Mouse (Mus musculus): ENCODE measurements around the gene Ifnb1. TPM values are rescaled to one million over a fixed set of nuclear protein-coding genes. Genes with fewer than 3 reads are reported as not detected.

Ifnb1 gene
- total RNA-seq, 1 experiment from 2014 or later: not detected

DNA sequence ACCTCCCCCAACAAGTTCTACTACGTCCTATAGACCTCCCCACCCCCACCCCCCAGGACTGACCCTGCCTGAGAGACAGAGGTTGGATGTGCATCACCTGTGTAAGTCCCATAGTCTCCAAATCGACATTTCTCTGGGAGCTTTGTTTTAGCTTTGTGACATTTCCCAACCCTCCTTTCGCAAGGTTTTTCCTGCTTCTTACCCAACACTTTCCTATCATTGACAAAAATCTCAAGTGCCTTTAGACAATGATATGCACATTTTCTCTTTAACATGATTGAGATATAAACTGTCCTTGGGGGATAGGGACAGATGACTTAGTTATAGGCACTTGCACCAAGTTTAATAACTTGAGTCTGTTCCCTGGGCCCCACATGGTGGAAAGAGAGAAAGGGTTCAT, 21.3 kb downstream of the Ifnb1 start:
- DNase-seq: no peak

DNA sequence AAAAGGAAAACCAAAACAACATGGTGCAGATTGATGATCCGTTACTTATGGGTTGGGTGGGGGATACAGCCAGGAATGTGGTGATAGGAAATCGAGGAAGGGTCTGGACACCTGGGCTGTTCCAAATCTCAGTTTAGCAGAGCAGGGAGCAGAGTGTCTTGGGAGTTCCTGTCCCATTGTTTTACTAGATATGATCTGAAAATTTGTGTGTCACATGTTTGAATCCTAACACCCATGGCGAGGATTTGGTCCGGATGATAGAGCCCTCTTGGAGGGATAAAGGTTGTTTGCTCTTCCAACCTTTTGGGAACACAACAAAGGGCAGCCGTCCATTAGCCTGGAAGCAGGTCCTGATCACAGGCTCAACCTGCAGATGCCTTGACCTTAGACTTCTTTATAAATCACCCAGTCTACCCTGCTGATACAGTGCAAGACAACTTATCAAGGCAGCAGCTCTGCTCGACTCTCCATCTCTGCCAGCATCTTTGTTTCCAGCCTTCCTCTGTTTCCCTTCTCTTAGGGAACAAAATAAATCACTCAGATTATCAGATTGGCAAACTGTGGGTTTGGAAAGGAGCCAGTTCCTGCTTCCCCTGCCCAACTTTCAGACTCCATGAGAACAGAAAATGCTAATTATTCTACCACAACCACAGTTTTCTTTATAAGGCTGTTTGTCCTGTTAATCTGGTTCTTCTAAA, 26.1 kb downstream of the Ifnb1 start:
- DNase-seq: no peak

DNA sequence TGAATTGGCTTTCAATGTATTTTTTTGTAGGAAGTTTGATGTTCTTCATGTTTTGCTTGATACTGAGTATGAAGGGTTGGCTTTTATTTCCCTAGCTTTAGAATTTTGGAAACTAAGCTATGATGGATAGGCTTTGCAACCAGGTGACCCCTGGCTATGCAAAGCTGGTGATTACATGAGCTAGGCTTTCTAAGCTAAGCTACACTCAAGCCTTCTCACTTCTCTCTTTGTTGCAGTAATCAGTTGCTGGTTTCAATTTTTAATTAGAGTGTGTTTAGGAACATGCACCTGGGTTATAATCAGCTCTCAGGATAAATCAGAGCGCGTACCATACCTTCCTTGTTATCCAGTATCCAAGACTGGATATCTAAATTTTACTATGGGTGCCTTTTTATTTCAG, 33.0 kb downstream of the Ifnb1 start:
- DNase-seq: no peak

DNA sequence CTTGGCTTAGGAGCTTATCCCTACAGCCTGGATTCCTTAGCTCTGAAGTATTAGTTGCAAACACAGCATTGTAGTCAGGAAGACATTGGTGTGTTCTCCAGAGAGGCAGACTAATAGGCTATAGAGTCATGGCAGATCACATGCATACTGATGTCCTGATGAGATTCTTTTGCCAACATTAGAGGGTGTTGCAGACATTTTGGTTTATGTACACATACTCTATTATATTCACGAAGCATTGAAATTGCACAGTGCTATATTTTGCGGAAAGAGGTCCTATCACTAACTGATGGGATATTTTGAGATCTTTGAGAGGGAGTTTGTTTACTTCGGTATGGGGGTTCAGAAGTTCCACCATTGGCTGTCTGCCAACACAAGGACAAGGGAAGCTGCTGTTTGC, 34.5 kb downstream of the Ifnb1 start:
- DNase-seq: no peak

DNA sequence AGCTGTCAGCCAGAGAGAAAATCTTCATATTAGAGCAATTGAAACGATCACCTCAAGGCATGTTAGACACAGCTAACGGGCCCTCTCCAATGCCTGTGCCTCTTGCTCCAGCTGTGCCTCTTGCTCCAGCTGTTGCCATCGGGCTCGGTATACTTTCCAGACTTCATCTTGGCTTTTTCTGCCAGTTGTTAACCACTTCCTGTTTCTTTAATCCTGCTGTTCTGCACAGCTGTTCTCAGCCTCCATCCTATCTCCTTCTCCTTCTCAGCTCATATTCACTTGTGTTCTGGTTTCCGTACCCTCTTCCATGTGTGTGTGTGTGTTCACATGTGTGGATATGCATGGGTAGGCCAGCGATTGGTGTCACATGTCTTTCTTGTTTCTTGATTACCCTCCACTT, 42.4 kb downstream of the Ifnb1 start:
- DNase-seq: no peak

DNA sequence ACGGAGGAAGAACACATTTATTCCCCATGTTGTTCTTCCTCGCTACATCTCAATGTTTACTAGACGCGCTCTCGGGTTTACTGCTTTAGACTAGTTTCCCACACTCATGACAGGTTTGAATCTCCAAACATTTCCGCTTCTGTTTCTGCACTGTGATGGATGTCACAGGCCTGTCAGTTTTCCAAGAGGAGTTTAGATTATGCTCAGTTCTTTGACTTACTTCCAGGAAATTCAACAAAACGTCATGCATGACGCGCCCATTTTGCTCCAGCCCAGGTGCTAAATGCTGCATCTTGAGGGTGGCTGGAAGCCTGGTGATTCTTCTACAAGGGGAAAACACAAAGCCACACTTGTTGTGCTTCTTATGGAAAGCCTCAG, 43.8 kb downstream of the Ifnb1 start:
- DNase-seq: no peak

DNA sequence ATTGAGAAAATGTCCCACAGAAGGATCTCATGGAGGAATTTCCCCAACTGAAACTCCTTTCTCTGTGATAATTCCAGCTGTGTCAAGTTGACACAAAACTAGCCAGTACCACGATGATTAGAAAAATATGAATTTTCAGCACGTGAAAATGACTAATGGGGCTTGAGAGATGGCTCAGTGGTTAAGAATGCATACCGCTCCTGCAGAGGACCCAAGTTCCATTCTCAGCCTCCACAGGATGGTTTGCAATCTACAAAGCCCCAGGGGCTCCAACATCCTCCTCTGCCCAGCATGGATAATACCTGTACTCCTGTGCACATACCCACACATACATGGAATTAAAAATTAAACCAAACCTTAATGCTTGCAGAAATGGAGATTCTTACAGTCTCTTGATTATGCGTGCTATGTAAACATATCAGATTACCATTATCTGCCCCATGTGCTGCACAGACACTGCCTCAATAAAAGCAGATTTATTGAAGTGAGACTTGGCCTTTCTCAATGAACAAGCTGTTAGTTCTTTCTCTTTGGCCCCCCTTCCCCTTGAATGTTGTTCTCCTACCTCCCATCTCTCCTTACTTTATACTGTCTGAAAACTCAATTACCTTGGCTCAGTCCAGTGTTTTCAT, 44.3 kb downstream of the Ifnb1 start:
- no peak for DNase-seq

DNA sequence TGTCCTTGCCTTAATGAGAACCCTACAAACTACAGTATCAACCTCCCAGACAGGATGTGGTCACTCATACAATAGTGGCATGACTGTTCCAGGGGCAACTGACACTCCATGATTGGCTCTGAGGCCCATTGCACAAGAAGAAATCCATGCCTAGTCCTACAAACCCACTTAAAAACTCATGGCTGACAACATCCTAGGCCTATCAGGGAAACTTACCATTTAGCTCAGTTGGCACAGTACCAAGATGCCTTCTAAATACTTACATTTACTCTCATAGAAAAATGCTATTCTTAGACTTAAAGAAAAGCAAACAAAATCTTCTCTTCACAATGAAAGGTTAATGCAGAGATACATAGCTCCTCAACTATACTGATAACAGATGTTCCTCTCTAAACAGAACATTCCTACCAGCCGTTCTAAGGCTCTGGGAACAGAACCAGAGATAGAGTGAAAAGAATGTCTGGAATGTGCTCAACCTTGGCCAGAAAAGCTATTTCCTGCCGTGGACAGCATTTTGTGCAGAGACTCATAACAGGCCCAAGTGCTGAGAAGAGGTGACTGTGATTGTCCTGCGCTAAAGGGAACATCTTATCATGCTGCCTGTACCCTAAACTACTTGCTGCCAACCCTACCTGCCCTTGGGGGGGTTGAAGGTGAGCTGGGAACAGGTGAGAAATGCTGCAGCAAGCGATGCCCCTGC, 45.9 kb downstream of the Ifnb1 start:
- DNase-seq: peak; percentile 11

DNA sequence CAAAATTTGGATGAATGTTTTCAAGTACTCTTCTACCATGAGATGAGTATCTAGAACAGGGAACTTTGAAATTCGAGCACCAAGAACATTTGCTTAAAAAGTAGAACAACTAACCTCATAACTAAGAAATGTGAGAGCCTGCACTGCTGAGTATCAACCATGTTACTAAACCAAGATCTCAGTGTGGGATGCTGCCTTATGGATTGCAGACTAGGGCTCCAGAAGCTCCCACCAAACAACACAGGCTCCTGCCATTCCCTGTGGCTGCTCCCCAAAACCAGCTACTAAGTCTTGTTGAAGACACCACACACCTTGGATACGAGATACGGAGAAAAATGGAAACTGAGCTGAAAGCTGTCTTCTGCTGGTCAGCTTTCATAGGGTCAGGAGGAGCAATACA, 46.5 kb downstream of the Ifnb1 start:
- no peak for DNase-seq

Other genes with a start within 250 kb of the Ifnb1 start
- 4.0 and 4.1 TPM in 2 replicates for gene Hacd4, start 83.8 kb downstream of the Ifnb1 start, total RNA-seq (2021)
- not detected in 2 replicates for gene Ifna15, start 35.5 kb upstream of the Ifnb1 start, total RNA-seq (2021)
- gene Ifna14, start 49.0 kb upstream of the Ifnb1 start, total RNA-seq (2021): not detected in 2 replicates
- not detected in 2 replicates for gene Ifna9, start 69.6 kb upstream of the Ifnb1 start, total RNA-seq (2021)
- gene Ifna12, start 80.6 kb upstream of the Ifnb1 start, total RNA-seq (2021): not detected in 2 replicates
- not detected in 2 replicates for gene C87499, start 111.6 kb upstream of the Ifnb1 start, total RNA-seq (2021)
- not detected in 2 replicates for gene Ifna13, start 121.7 kb upstream of the Ifnb1 start, total RNA-seq (2021)
- not detected in 2 replicates for gene Ifna16, start 154.2 kb upstream of the Ifnb1 start, total RNA-seq (2021)
- not detected in 2 replicates for gene Ifna2, start 161.1 kb upstream of the Ifnb1 start, total RNA-seq (2021)
- not detected in 2 replicates for gene Ifnab, start 168.6 kb upstream of the Ifnb1 start, total RNA-seq (2021)
- 0.49 and 0.89 TPM in 2 replicates for gene Gm26566, start 199.0 kb upstream of the Ifnb1 start, total RNA-seq (2021)
- 72.3 and 74.9 TPM in 2 replicates for gene Klhl9, start 199.7 kb upstream of the Ifnb1 start, total RNA-seq (2021)
- not detected in 2 replicates for gene Gm13271, start 232.1 kb upstream of the Ifnb1 start, total RNA-seq (2021)
- gene Gm13283, start 237.3 kb upstream of the Ifnb1 start, total RNA-seq (2021): not detected in 2 replicates